Mouse (Mus musculus): Measurements from ENCODE around the gene Trim2. TPM values are rescaled to one million over a fixed set of nuclear protein-coding genes. Genes with fewer than 3 reads are reported as not detected.

Trim2 gene
- polyA plus RNA-seq, 1 experiment from 2014 or later = 87.0 TPM

DNA sequence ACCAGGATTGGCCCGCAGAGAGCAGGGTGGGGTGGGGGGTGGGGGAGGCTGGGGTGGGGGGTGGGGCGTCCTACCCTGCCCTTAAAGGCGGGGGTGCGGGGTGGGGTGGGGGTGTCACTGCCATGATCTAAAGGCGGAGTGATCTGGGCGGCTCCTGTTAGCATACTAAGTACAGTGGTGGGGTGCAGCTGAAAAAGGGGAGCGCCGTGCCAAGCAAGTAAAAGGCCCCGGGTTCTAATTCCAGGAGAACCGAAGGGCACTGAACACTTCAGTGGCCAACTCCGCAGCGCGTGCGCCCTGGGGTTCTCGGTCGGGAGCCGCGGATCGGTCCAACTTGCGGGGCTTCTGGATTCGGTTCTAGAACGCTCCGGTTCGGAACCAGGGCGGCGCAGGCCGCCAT is 151.5 kb downstream of the Trim2 start:
- Histone ChIP-seq H3K27ac (peak overlapping the region; percentile 93), H3K4me1 (replicated peaks) (peaks cover 18% of the 10 kb centered on the region), H3K4me3 (peak overlapping the region; percentile 62), H3K36me3 (peaks cover 16% of the 10 kb centered on the region), H3K27me3 (ENCODE audit: insufficient read depth, poor library complexity, severe bottlenecking) (no peaks in the 10 kb centered on the region), H3K9me3 (no peaks in the 10 kb centered on the region)
- DNase-seq (ENCODE audit: low spot score) = no peak
- WGBS = under 1% methylated on average over 26 of the region's 27 CpGs

DNA sequence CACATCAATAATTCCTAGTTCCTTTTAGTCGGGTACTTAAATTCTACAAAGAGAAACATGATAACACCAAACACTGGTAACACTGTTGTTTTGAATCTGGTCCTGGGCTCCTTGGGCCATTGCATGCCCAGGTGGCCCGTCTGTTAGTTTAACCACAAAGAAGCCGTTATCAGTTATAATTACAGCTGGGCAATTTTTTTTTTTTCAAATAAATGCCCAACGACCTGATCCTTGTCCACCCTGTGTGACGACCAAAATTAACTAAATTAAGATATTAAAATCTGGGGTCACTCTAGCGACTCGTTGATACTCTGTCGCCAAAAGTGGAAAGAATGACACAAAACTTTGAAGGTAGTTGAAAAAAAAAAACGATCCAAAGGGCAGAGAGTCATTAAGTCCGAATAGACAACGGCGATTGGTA is 151.9 kb downstream of the Trim2 start:
- H3K4me3 ChIP-seq = peak overlapping the region; percentile 62
- 18% methylated on average over 12 of the region's 12 CpGs for WGBS
- DNase-seq (ENCODE audit: low spot score) = no peak
- H3K4me1 ChIP-seq (replicated peaks) = peaks cover 18% of the 10 kb centered on the region
- no peaks in the 10 kb centered on the region for H3K9me3 ChIP-seq
- H3K27me3 ChIP-seq (ENCODE audit: insufficient read depth, poor library complexity, severe bottlenecking) = no peaks in the 10 kb centered on the region
- peak overlapping the region; percentile 93; the same call in 1 of the 2 replicates for H3K27ac ChIP-seq
- peaks cover 14% of the 10 kb centered on the region for H3K36me3 ChIP-seq

DNA sequence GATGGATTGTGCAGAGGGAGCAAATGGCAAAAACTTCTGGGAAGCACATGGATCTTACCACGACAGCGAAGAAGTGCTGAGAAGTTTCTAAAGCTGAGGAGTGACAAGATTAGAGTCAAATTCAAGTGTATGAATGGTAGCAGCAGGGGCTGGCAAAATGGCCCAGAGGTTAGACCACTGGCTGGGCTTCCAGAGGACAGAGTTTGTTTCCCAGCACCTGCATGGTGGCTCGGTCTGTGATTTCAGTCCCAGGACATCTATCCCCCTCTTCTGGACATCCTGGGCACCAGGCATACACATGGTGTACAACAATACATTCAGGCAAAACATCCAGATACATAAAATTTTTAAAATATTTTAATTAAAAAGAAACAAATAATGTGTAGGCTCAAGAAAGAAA is 156.8 kb downstream of the Trim2 start:
- WGBS = 96% methylated on average over 3 of the region's 3 CpGs
- no peak for DNase-seq (ENCODE audit: low spot score)

DNA sequence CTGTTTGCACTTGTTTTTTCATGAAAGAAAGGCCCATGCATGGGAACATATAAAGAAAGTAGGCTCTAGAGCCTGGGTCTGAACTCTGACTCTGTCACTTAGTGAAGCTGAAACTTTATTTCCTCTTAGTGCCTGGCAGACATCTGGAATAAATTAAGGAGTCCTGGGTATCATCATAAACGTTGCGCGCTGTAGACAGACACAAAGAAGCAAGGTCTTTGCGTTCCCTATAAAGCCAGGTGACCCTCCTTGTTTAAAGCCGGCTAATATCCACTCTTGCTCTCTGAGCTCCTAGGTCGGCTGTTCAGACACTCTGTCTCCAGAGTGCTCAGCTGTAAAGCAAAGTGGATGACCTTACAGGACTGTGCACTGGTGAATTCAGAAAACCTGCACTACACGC is 165.7 kb downstream of the Trim2 start:
- H3K27ac ChIP-seq = no peak overlapping the region
- no peaks in the 10 kb centered on the region for H3K36me3 ChIP-seq
- no peaks in the 10 kb centered on the region for H3K27me3 ChIP-seq (ENCODE audit: insufficient read depth, poor library complexity, severe bottlenecking)
- no peak for DNase-seq (ENCODE audit: low spot score)
- H3K9me3 ChIP-seq = no peaks in the 10 kb centered on the region
- 75% methylated on average over 7 of the region's 7 CpGs for WGBS
- H3K4me1 ChIP-seq (replicated peaks) = peaks cover 1% of the 10 kb centered on the region; the same call in 1 of the 2 replicates
- no peak overlapping the region for H3K4me3 ChIP-seq

More for the DNA sequence above, 156.8 kb downstream of the Trim2 start:
- H3K4me1 ChIP-seq (replicated peaks) = 0 out of 2 replicates have a peak, but pooled peaks cover 2% of the 10 kb centered on the region
- H3K9me3 ChIP-seq = 0 out of 2 replicates have a peak, but pooled peaks cover 2% of the 10 kb centered on the region
- no peak overlapping the region for H3K4me3 ChIP-seq
- H3K36me3 ChIP-seq = 0 out of 2 replicates have a peak, but pooled peaks cover 5% of the 10 kb centered on the region
- H3K27ac ChIP-seq = no peak overlapping the region
- H3K27me3 ChIP-seq (ENCODE audit: insufficient read depth, poor library complexity, severe bottlenecking) = no peaks in the 10 kb centered on the region

DNA sequence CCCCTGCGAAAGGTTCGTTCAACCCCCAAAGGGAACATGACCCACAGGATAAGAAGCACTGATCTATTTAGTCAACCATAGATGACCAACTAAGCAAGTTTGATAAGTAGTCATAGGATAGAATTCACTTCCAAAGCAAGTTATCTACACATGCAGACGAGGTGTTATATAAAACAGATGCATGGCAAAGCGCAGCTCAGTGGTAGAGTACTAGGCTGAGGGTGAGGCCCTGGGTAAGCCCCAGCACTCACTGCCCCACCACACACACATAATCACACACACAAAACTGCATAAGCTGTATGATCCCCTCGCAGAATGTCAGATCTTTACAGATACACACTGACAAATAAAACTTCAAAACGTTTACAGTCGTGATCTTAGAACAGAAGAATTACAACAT is 170.2 kb downstream of the Trim2 start:
- no peak overlapping the region for H3K4me3 ChIP-seq
- no peak overlapping the region for H3K27ac ChIP-seq
- no peaks in the 10 kb centered on the region for H3K9me3 ChIP-seq
- no peaks in the 10 kb centered on the region for H3K27me3 ChIP-seq (ENCODE audit: insufficient read depth, poor library complexity, severe bottlenecking)
- DNase-seq (ENCODE audit: low spot score) = no peak
- no peaks in the 10 kb centered on the region for H3K36me3 ChIP-seq
- WGBS = 88% methylated on average over 7 of the region's 7 CpGs
- peaks cover 9% of the 10 kb centered on the region for H3K4me1 ChIP-seq (replicated peaks)

DNA sequence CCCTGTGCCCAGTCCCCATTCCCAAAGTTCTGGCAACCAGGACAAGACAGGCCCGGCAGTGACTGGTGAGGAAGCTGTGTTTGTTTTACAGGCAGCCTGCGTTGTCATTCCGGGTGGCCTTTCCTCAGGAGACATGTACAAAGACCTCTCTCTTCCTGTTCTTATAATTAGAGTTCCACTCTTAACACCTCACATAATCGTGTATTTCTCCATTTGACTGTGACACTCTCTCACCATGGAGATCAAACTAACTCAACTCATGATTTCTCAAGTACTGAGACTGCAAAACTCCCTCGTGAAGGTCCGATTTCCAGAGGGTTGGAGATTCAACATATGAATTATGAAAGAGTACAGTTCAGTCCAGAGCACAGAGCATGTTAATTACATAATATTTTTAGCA is 170.7 kb downstream of the Trim2 start:
- WGBS = 72% methylated on average over 6 of the region's 6 CpGs
- H3K27me3 ChIP-seq (ENCODE audit: insufficient read depth, poor library complexity, severe bottlenecking) = no peaks in the 10 kb centered on the region
- H3K27ac ChIP-seq = no peak overlapping the region
- H3K4me1 ChIP-seq (replicated peaks) = peaks cover 9% of the 10 kb centered on the region
- DNase-seq (ENCODE audit: low spot score) = no peak
- H3K9me3 ChIP-seq = no peaks in the 10 kb centered on the region
- no peak overlapping the region for H3K4me3 ChIP-seq
- H3K36me3 ChIP-seq = no peaks in the 10 kb centered on the region

DNA sequence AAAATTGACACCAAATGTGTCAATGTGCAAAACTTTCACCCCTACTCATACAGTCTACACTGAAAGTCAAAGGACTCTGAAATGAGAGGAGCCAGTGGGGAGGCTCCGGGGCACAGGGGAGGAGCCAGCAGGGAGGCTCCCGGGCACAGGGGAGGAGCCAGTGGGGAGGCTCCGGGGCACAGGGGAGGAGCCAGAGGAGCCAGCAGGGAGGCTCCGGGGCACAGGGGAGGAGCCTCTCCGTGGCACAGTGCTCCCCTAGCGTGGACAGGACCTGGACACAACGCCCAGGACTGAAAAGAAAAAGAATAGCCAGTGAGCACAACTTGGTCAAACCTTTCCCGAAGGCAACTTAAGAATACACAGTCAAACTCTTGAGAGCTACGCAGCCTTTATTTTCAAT is 171.3 kb downstream of the Trim2 start:
- Histone ChIP-seq H3K4me3 (no peak overlapping the region), H3K4me1 (replicated peaks) (peaks cover 9% of the 10 kb centered on the region), H3K36me3 (no peaks in the 10 kb centered on the region), H3K27ac (no peak overlapping the region), H3K27me3 (ENCODE audit: insufficient read depth, poor library complexity, severe bottlenecking) (no peaks in the 10 kb centered on the region), H3K9me3 (no peaks in the 10 kb centered on the region)
- no peak for DNase-seq (ENCODE audit: low spot score)
- WGBS = 36% methylated on average over 9 of the region's 9 CpGs

DNA sequence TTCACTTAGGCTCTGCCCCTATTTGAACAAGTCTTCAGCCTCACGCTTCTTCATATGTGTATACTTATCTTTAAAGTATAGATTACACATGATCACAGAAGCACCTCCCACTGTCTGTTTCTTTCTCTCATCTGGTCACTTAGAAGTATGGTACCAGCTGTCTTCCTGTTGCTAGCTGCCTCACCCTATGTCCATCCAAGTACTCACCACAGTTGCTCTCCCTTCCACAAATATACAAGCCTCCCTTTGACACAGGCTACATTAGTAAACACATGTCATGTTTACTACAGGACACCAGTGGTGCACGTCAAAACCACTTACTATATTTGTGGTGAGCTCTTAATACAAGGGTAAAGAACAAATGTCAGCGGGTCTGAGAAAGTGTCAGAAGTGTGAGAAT is 175.3 kb downstream of the Trim2 start:
- no peak for DNase-seq (ENCODE audit: low spot score)
- no peak overlapping the region for H3K27ac ChIP-seq
- WGBS = 90% methylated on average over 3 of the region's 3 CpGs
- no peak overlapping the region for H3K4me3 ChIP-seq
- H3K36me3 ChIP-seq = no peaks in the 10 kb centered on the region
- H3K27me3 ChIP-seq (ENCODE audit: insufficient read depth, poor library complexity, severe bottlenecking) = no peaks in the 10 kb centered on the region
- H3K4me1 ChIP-seq (replicated peaks) = peaks cover 9% of the 10 kb centered on the region
- H3K9me3 ChIP-seq = no peaks in the 10 kb centered on the region

DNA sequence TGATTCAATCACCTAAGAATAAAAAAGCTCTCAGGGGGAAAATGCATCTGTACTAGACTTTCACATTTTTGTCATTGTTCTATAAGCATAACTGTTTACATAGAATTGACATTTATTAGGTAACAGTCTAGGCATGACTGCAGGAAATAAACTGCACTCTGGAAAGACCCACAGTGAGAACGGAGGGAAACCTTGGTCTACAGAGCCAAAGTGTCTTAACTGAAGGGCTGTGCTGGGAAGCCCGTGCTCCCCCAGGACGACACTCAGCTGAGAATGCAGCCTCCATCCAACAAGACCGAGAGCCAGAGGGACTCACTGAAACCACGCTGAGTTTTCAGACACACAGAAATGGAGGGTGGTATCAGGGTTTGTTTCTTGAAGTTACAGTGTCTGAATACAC is 175.9 kb downstream of the Trim2 start:
- DNase-seq (ENCODE audit: low spot score) = no peak
- Histone ChIP-seq H3K9me3 (no peaks in the 10 kb centered on the region), H3K36me3 (no peaks in the 10 kb centered on the region), H3K27me3 (ENCODE audit: insufficient read depth, poor library complexity, severe bottlenecking) (no peaks in the 10 kb centered on the region), H3K4me1 (replicated peaks) (peaks cover 6% of the 10 kb centered on the region), H3K4me3 (no peak overlapping the region), H3K27ac (no peak overlapping the region)
- 73% methylated on average over 5 of the region's 5 CpGs for WGBS

DNA sequence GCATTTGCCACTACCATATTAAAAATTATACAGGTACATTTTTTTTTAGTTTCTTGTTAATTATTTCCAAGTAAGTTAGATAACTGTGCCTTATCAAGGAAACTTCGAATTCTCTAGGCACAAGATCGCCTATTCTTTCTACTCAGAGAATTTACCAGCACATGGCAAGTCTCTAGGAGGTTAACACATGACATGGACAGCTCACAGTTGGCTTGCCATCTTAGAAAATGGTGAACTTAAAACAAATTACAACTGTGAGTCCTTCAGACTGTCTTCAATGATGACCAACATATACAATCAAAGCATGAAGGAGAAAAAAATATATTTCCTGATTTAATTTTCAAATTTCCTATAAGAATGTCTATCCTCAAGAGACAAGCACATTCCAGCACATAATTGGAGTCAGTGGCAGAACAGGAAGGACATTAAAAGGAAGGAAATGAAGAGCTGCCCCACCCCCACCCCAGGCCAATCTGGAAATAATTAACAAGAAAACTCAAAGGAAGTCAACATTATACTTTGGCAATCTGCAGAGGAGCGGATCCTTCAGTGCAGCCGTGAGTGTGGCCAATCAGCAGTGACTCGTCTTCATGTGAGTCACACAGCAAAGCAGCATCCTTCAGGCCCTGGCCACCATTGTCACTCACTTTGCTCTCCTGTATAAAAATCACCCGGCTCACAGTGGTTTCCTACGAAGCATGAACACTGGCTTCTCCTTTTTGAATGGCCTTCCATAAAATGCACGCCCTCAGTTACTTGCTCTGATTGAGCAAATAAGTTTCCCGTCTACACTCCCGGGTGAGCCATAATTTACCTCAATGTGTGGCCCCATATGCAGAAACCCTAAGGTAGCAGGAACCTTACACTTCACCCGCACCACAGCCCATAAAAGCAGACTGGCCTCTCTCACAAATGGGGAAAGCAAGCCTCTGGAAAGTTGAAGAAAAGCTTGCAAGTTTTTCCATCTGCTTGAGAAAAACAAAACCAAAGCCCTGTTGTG is 177.5 kb downstream of the Trim2 start:
- Histone ChIP-seq H3K27ac (peak overlapping the region; percentile 23; the same call in 1 of the 2 replicates), H3K4me1 (replicated peaks) (peaks cover 3% of the 10 kb centered on the region; the same call in 1 of the 2 replicates), H3K4me3 (no peak overlapping the region), H3K36me3 (no peaks in the 10 kb centered on the region), H3K27me3 (ENCODE audit: insufficient read depth, poor library complexity, severe bottlenecking) (no peaks in the 10 kb centered on the region), H3K9me3 (no peaks in the 10 kb centered on the region)
- DNase-seq (ENCODE audit: low spot score) = peak; percentile 43
- WGBS = 71% methylated on average over 11 of the region's 11 CpGs

DNA sequence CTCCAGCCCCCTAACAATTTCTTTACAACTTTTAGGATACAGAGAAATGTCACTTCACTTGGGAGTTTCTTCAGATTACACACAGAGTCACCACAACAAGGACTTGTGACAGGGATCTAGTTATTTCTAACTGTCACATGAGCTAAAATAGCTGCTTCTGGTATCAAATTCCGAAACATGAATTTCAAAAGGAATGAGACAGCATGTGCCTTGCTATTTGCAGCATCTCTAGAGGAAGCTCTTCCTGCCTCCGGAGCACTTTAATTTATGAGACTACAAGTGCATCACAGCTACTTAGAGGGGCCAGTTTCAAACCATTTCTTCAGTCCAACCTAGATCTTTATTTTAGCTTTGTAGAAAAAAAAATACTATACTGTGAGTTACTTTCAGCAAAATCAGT is 179.2 kb downstream of the Trim2 start:
- Histone ChIP-seq H3K4me3 (no peak overlapping the region), H3K9me3 (no peaks in the 10 kb centered on the region), H3K27ac (no peak overlapping the region), H3K36me3 (no peaks in the 10 kb centered on the region), H3K4me1 (replicated peaks) (peaks cover 3% of the 10 kb centered on the region; the same call in 1 of the 2 replicates), H3K27me3 (ENCODE audit: insufficient read depth, poor library complexity, severe bottlenecking) (no peaks in the 10 kb centered on the region)
- no peak for DNase-seq (ENCODE audit: low spot score)
- WGBS = 85% methylated on average over 2 of the region's 2 CpGs

DNA sequence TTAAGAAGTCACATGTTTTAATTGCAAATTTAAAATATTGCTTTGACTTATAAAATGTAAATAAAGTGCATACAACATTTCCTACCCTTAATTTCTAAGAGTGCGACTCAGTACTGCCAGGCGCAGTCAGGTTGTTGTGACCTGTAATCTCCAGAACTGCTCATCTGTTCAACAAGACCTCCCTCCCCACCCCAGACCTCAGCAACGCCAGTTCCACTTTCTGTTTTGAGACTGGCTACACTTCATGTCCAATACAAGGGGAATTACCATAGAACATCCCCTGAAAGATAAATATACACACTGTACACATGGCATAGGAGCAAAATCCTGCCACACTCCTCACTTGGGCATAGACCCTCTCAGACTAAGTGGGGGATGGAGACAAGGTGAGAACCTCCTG is 180.0 kb downstream of the Trim2 start:
- H3K27ac ChIP-seq = no peak overlapping the region
- H3K27me3 ChIP-seq (ENCODE audit: insufficient read depth, poor library complexity, severe bottlenecking) = no peaks in the 10 kb centered on the region
- no peaks in the 10 kb centered on the region for H3K36me3 ChIP-seq
- H3K9me3 ChIP-seq = no peaks in the 10 kb centered on the region
- H3K4me1 ChIP-seq (replicated peaks) = peaks cover 3% of the 10 kb centered on the region; the same call in 1 of the 2 replicates
- DNase-seq (ENCODE audit: low spot score) = no peak
- WGBS = 86% methylated on average over 3 of the region's 3 CpGs
- no peak overlapping the region for H3K4me3 ChIP-seq

DNA sequence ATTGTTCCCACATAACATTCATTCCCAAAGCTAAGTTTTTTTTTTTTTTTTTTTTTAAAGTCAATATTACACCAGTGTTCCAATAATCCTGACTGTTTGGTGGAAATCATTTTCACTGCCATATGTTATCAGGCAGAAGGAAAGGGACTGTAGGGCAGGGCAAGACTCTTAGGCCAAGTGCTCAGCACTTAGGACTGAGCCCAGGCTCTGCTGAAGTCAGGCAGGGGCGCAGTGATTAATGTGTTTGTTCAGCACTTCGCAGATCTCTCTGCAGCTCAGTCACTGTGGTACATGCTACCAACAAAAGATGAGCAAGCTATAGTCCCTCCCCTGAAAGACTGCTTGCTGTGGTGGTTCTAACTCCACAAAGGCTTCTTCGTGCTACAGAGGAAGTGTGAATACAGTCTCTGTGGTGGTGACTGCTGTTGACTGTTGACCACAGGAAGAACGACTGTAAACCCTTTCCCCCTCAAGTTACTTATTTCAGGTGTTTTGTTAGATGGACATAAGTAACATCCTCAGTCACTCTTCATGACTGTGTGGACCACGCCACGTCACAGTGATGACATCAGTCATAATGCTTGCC is 180.9 kb downstream of the Trim2 start:
- no peak overlapping the region for H3K27ac ChIP-seq

More for the DNA sequence above, 180.9 kb downstream of the Trim2 start:
- Histone ChIP-seq H3K4me1 (replicated peaks) (peaks cover 3% of the 10 kb centered on the region; the same call in 1 of the 2 replicates), H3K36me3 (no peaks in the 10 kb centered on the region), H3K4me3 (no peak overlapping the region), H3K9me3 (no peaks in the 10 kb centered on the region), H3K27me3 (ENCODE audit: insufficient read depth, poor library complexity, severe bottlenecking) (no peaks in the 10 kb centered on the region)
- 67% methylated on average over 6 of the region's 6 CpGs for WGBS
- no peak for DNase-seq (ENCODE audit: low spot score)
